Comparison of ENCODE assay signal across 27 mouse cellular contexts in the genomic region with DNA sequence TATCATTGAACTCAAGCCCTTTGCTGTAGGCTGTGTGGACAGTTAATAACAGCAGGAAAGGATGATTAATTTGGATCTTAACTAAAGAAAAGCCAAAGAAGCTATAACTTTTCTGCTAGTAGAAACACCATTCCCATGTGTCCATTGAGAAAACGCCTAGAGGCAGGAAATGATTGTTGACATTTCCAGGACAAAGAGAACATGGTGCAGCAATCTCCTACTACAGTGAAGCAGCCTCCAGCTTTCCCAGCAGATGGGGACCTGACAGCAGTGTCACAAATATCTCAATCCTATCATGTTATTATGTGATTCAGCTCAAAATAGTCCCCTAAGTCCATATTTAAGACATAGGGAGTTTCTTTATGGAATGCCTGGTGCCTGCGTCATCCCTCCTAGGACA.
DNase-seq lines count a peak whose midpoint lies in the region; ATAC-seq and TF ChIP-seq lines count a peak whose summit lies in the region.
"Had no signal": no experiment of that assay in that cellular context is flagged by ENCODE, and none has a peak within 500 bp of the region (broad histone marks: within the 10 kb centered on the region; RNA-seq: fewer than 3 reads in every experiment).

No protein-coding gene starts in this region.

- peak; percentile 27 for DNase-seq in kidney, adult 2 months
- no peak for DNase-seq in kidney, adult 18-20 months
- peak; percentile 19 for DNase-seq in 3T3-L1 (ENCODE audit: low read depth, low spot score)
- peak; percentile 18 for DNase-seq in kidney, postnatal 10 days
- DNase-seq in hindbrain, embryonic 14.5 days (ENCODE audit: low spot score): no peak
- DNase-seq: adrenal gland, adult 8-10 months; adrenal gland, postnatal 25 days; cerebellum, adult 11-12 months; cerebellum, adult 8-10 months; cerebellum, postnatal 10 days; cerebellum, postnatal 36 days; embryo, embryonic 11 days; gastrocnemius, adult 2 months; gastrocnemius, postnatal 14 days; heart, adult 11 months; heart, postnatal 14 days; heart, postnatal 4 days had no signal

- H3K27ac ChIP-seq in kidney, adult 2 months (ENCODE audit: insufficient read depth, low read depth, low read length): no peak overlapping the region
- no peak overlapping the region for H3K27ac ChIP-seq in kidney, embryonic 14.5 days (ENCODE audit: low read depth, low read length)
- H3K27ac ChIP-seq in kidney, embryonic 16.5 days (ENCODE audit: low read length): no peak overlapping the region; the same call in 1 of the 2 replicates
- H3K27ac ChIP-seq in hindbrain, embryonic 14.5 days: no peak overlapping the region
- H3K27ac ChIP-seq: embryonic facial prominence, embryonic 10.5 days; embryonic facial prominence, embryonic 13.5 days; forebrain, embryonic 13.5 days; gastrocnemius, adult 2 months; heart, embryonic 13.5 days; hindbrain, embryonic 15.5 days had no signal

- H3K36me3 ChIP-seq in kidney, adult 2 months (ENCODE audit: control insufficient read depth, insufficient read depth, low read length): no peaks in the 10 kb centered on the region
- no peaks in the 10 kb centered on the region for H3K36me3 ChIP-seq in kidney, embryonic 14.5 days (ENCODE audit: control insufficient read depth, insufficient read depth, low read length)
- no peaks in the 10 kb centered on the region for H3K36me3 ChIP-seq in kidney, embryonic 16.5 days (ENCODE audit: insufficient read depth, low read length)
- H3K36me3 ChIP-seq in hindbrain, embryonic 14.5 days (replicated peaks; ENCODE audit: control insufficient read depth, insufficient read depth): no peaks in the 10 kb centered on the region
- H3K36me3 ChIP-seq: embryonic facial prominence, embryonic 10.5 days; embryonic facial prominence, embryonic 13.5 days; heart, embryonic 13.5 days; hindbrain, embryonic 15.5 days had no signal

- no peak for TF ChIP-seq CTCF in kidney, adult 2 months (conservative IDR thresholded peaks at IDR 0.05; ENCODE audit: insufficient read depth, insufficient read length, low read depth, low read length)

- H3K9me3 ChIP-seq in kidney, embryonic 14.5 days (ENCODE audit: control insufficient read depth, low read length): no peaks in the 10 kb centered on the region
- H3K9me3 ChIP-seq in kidney, embryonic 16.5 days (ENCODE audit: low read length): no peaks in the 10 kb centered on the region; the same call in 1 of the 2 replicates
- H3K9me3 ChIP-seq in hindbrain, embryonic 14.5 days (ENCODE audit: control insufficient read depth, low read length): no peaks in the 10 kb centered on the region
- H3K9me3 ChIP-seq: embryonic facial prominence, embryonic 10.5 days; embryonic facial prominence, embryonic 13.5 days; forebrain, embryonic 13.5 days; heart, embryonic 13.5 days; hindbrain, embryonic 15.5 days had no signal

- H3K9ac ChIP-seq in kidney, embryonic 14.5 days (ENCODE audit: low read depth, low read length): no peak overlapping the region
- no peak overlapping the region for H3K9ac ChIP-seq in kidney, embryonic 16.5 days (replicated peaks; ENCODE audit: low read length)
- no peak overlapping the region for H3K9ac ChIP-seq in hindbrain, embryonic 14.5 days
- H3K9ac ChIP-seq: embryonic facial prominence, embryonic 13.5 days; forebrain, embryonic 13.5 days; heart, embryonic 13.5 days; hindbrain, embryonic 15.5 days had no signal

- WGBS in kidney, adult 2 months: 57% methylated on average over 2 of the region's 2 CpGs
- 34% methylated on average over 2 of the region's 2 CpGs for WGBS in kidney, embryonic 14.5 days
- 44% methylated on average over 2 of the region's 2 CpGs for WGBS in kidney, embryonic 16.5 days
- 83% methylated on average over 2 of the region's 2 CpGs for WGBS in hindbrain, embryonic 14.5 days

- no peak overlapping the region for H3K4me2 ChIP-seq in kidney, embryonic 14.5 days (replicated peaks; ENCODE audit: low read depth, low read length)
- H3K4me2 ChIP-seq in kidney, embryonic 16.5 days (replicated peaks; ENCODE audit: low read depth, low read length): no peak overlapping the region
- no peak overlapping the region for H3K4me2 ChIP-seq in hindbrain, embryonic 14.5 days (replicated peaks)
- H3K4me2 ChIP-seq: embryonic facial prominence, embryonic 13.5 days; forebrain, embryonic 13.5 days; heart, embryonic 13.5 days; hindbrain, embryonic 15.5 days had no signal

- ATAC-seq in kidney, embryonic 14.5 days (ENCODE audit: low FRiP score, low TSS enrichment): no peak
- ATAC-seq in kidney, embryonic 16.5 days (ENCODE audit: low FRiP score, low TSS enrichment): peak; percentile 65; the same call in 1 of the 2 replicates
- no peak for ATAC-seq in hindbrain, embryonic 14.5 days (ENCODE audit: low FRiP score)
- ATAC-seq: activated CD4-positive, CD25-positive, alpha-beta regulatory T cell, adult 4 months; forebrain, embryonic 13.5 days; forebrain, embryonic 16.5 days had no signal

- H3K4me3 ChIP-seq in kidney, adult 2 months (ENCODE audit: insufficient read depth, low read depth, low read length): no peak overlapping the region
- no peak overlapping the region for H3K4me3 ChIP-seq in kidney, embryonic 14.5 days (ENCODE audit: low read length)
- H3K4me3 ChIP-seq in kidney, embryonic 16.5 days (ENCODE audit: low read length): no peak overlapping the region
- no peak overlapping the region for H3K4me3 ChIP-seq in hindbrain, embryonic 14.5 days (replicated peaks; ENCODE audit: low read length)
- H3K4me3 ChIP-seq: embryonic facial prominence, embryonic 10.5 days; embryonic facial prominence, embryonic 13.5 days; erythroblast, embryonic 14.5 days; forebrain, embryonic 13.5 days; gastrocnemius, adult 2 months; heart, embryonic 13.5 days; hindbrain, embryonic 15.5 days had no signal

- TF ChIP-seq POLR2A in kidney, adult 2 months (IDR thresholded peaks at IDR 0.05; ENCODE audit: low read depth, low read length): no peak

- no peaks in the 10 kb centered on the region for H3K4me1 ChIP-seq in kidney, adult 2 months (ENCODE audit: control insufficient read depth, insufficient read depth, low read length)
- H3K4me1 ChIP-seq in kidney, embryonic 14.5 days (ENCODE audit: control insufficient read depth, insufficient read depth, low read length): no peaks in the 10 kb centered on the region
- peaks cover 4% of the 10 kb centered on the region; the same call in 1 of the 2 replicates for H3K4me1 ChIP-seq in kidney, embryonic 16.5 days (ENCODE audit: insufficient read depth, low read length)
- no peaks in the 10 kb centered on the region for H3K4me1 ChIP-seq in hindbrain, embryonic 14.5 days (replicated peaks; ENCODE audit: control insufficient read depth, insufficient read depth, low read length)
- H3K4me1 ChIP-seq: embryonic facial prominence, embryonic 10.5 days; embryonic facial prominence, embryonic 13.5 days; forebrain, embryonic 13.5 days; heart, embryonic 13.5 days; hindbrain, embryonic 15.5 days had no signal

- H3K27me3 ChIP-seq in kidney, adult 2 months (replicated peaks; ENCODE audit: control insufficient read depth, insufficient read depth, low read length): no peaks in the 10 kb centered on the region
- no peaks in the 10 kb centered on the region for H3K27me3 ChIP-seq in kidney, embryonic 14.5 days (ENCODE audit: control insufficient read depth, insufficient read depth, low read length)
- no peaks in the 10 kb centered on the region for H3K27me3 ChIP-seq in kidney, embryonic 16.5 days (ENCODE audit: insufficient read depth, low read length)
- H3K27me3 ChIP-seq in hindbrain, embryonic 14.5 days (ENCODE audit: control insufficient read depth, insufficient read depth, low read length): no peaks in the 10 kb centered on the region
- H3K27me3 ChIP-seq: embryonic facial prominence, embryonic 13.5 days; forebrain, embryonic 13.5 days; heart, embryonic 13.5 days; hindbrain, embryonic 15.5 days had no signal

Comparison
In these comparisons a context has a peak if more than half of its experiments do, and no peak if none do; other contexts are left out.
1. DNase-seq: peak in kidney, adult 2 months (single experiment), 3T3-L1 (single experiment) and kidney, postnatal 10 days (single experiment); none in kidney, adult 18-20 months (single experiment) and hindbrain, embryonic 14.5 days (single experiment).